Mouse (Mus musculus): ENCODE data around the gene Dhx15.

- TF ChIP-seq CTCF (IDR thresholded peaks at IDR 0.05; ENCODE audit: control insufficient read depth, insufficient read depth, insufficient replicate concordance, low read depth, low read length) (no peak), POLR2A (IDR thresholded peaks at IDR 0.05; ENCODE audit: control insufficient read depth, low read depth, low read length) (no peak)
These were observed 23.0 kb upstream of the Dhx15 start for GRCm38 (mm10) chr5:52213143-52213900.

All from testis, adult 2 months (tissue).